Mouse (Mus musculus): ENCODE measurements at regions not wholly inside any gene's neighbourhood (a gene's known extent, or its start where the extent isn't known, plus 50 kb on each side); places are given as distances from the start of the nearest gene placed in this dataset.

GRCm38 (mm10) chr1:137302757-137303422 is 342.6 kb upstream of the Nr5a2 start:
- DNase-seq (ENCODE audit: low spot score), result no peak

GRCm38 (mm10) chr1:137297780-137298569 is 337.7 kb upstream of the Nr5a2 start:
- no peak for DNase-seq (ENCODE audit: low spot score)

GRCm38 (mm10) chr1:137289456-137289855 is 329.2 kb upstream of the Nr5a2 start:
- no peak for DNase-seq (ENCODE audit: low spot score)

- no peak for DNase-seq (ENCODE audit: low spot score)
Measured at GRCm38 (mm10) chr1:137283291-137283690, 323.0 kb upstream of the Nr5a2 start.

GRCm38 (mm10) chr1:137282457-137282856 is 322.2 kb upstream of the Nr5a2 start:
- no peak for DNase-seq (ENCODE audit: low spot score)

GRCm38 (mm10) chr1:137280391-137281386 is 320.4 kb upstream of the Nr5a2 start:
- no peak for DNase-seq (ENCODE audit: low spot score)

- DNase-seq (ENCODE audit: low spot score), result no peak
Measured at GRCm38 (mm10) chr1:137279981-137280380, 319.7 kb upstream of the Nr5a2 start.

GRCm38 (mm10) chr1:137270659-137271612 is 310.7 kb upstream of the Nr5a2 start:
- DNase-seq (ENCODE audit: low spot score), result no peak

GRCm38 (mm10) chr1:137262806-137263370 is 302.6 kb upstream of the Nr5a2 start:
- no peak for DNase-seq (ENCODE audit: low spot score)

- no peak for DNase-seq (ENCODE audit: low spot score)
Measured at GRCm38 (mm10) chr1:137262121-137262525, 301.9 kb upstream of the Nr5a2 start.

GRCm38 (mm10) chr1:137256294-137256693 is 296.0 kb upstream of the Nr5a2 start:
- DNase-seq (ENCODE audit: low spot score), result no peak

GRCm38 (mm10) chr1:137255041-137255440 is 294.8 kb upstream of the Nr5a2 start:
- DNase-seq (ENCODE audit: low spot score), result no peak

GRCm38 (mm10) chr1:137254634-137255033 is 294.4 kb upstream of the Nr5a2 start:
- no peak for DNase-seq (ENCODE audit: low spot score)

GRCm38 (mm10) chr1:137227098-137227485 is 266.8 kb upstream of the Nr5a2 start:
- no peak for DNase-seq (ENCODE audit: low spot score)

GRCm38 (mm10) chr1:137226479-137227097 is 266.3 kb upstream of the Nr5a2 start:
- DNase-seq (ENCODE audit: low spot score), result no peak

GRCm38 (mm10) chr1:137225418-137225817 is 265.2 kb upstream of the Nr5a2 start:
- peak; percentile 30 for DNase-seq (ENCODE audit: low spot score)

GRCm38 (mm10) chr1:137223052-137223451 is 262.8 kb upstream of the Nr5a2 start:
- DNase-seq (ENCODE audit: low spot score), result no peak

GRCm38 (mm10) chr1:137221087-137222057 is 261.1 kb upstream of the Nr5a2 start:
- DNase-seq (ENCODE audit: low spot score), result no peak

- no peak for DNase-seq (ENCODE audit: low spot score)
Measured at GRCm38 (mm10) chr1:137220226-137220625, 260.0 kb upstream of the Nr5a2 start.

All from MN1 (cell line).